Mouse (Mus musculus): ENCODE measurements around the gene Nfib. TPM values are rescaled to one million over a fixed set of nuclear protein-coding genes. Genes with fewer than 3 reads are reported as not detected.
"Not testable (repeated sequence)": the region's sequence is repeated elsewhere in the genome, so short reads cannot be mapped to it uniquely, and the experiment has no call there.

The Nfib gene
- polyA plus RNA-seq, 1 experiment from 2014 or later, result 204 TPM

DNA sequence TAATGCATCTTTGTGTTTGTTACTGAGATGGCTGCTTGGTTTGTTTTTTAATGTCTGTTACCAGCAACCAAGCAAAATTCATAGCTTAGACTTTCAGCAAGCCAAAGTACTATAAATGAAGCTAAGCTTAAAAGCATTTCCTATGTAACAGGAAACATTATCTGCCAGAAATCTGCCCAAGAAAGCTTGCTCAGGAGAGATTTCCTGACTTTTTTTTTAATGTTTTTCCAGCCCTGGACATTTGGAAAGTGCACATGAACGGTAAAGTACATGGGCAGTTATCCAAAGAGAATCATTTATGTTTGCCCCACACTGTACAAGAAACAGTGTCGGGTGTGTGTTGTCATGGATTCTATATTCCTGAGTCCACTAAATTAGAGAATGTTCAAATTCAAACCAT, 429.6 kb downstream of the Nfib start:
- no peak overlapping the region for H3K4me2 ChIP-seq
- H3K4me1 ChIP-seq, result peaks cover 13% of the 10 kb centered on the region; the same call in 1 of the 2 replicates
- H3K27me3 ChIP-seq, result no peaks in the 10 kb centered on the region
- no peak for ATAC-seq
- no peak overlapping the region for H3K4me3 ChIP-seq
- no peak overlapping the region for H3K27ac ChIP-seq
- WGBS, result 85% methylated on average over 2 of the region's 2 CpGs
- H3K9ac ChIP-seq, result no peak overlapping the region
- no peaks in the 10 kb centered on the region for H3K9me3 ChIP-seq (replicated peaks)
- H3K36me3 ChIP-seq (ENCODE audit: poor library complexity, severe bottlenecking), result no peaks in the 10 kb centered on the region

DNA sequence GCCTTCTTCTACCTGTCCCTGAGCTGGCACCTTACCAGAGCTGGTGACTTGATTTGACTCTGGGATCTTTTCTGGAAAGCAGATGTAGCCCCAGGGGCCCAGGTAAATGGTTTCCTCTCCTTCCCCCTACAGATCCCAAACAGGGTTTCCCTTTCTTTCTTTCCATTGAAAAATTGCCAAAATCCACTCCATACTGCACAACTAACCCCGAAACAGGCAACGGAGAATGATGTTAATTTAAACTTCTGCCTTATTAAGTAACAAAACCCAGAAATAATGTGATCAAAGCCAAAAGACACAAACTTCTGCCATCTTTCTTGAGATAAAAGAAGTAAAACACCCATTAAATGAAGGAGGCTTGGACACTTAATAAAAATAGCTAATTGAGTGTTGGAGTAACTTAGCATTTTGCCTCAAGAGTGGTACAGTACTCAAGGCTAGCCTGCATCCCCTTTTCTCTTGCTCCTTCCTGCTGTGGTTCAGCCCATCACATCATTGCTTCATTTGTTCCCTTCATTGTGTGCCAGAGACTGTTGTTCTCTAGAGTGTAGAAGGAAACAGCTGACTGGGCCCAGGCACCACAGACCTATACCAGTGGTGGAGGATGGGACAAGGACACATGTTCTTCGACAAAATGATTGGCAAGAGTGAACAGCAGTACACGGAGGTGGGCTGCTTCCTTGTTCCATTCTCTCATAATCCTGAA, 432.3 kb downstream of the Nfib start:
- Histone ChIP-seq H3K9me3 (replicated peaks) (no peaks in the 10 kb centered on the region), H3K27ac (no peak overlapping the region), H3K9ac (no peak overlapping the region), H3K4me3 (no peak overlapping the region), H3K27me3 (no peaks in the 10 kb centered on the region), H3K4me1 (peaks cover 16% of the 10 kb centered on the region; the same call in 1 of the 2 replicates), H3K4me2 (no peak overlapping the region), H3K36me3 (ENCODE audit: poor library complexity, severe bottlenecking) (no peaks in the 10 kb centered on the region)
- ATAC-seq, result no peak
- 77% methylated on average over 4 of the region's 4 CpGs for WGBS

DNA sequence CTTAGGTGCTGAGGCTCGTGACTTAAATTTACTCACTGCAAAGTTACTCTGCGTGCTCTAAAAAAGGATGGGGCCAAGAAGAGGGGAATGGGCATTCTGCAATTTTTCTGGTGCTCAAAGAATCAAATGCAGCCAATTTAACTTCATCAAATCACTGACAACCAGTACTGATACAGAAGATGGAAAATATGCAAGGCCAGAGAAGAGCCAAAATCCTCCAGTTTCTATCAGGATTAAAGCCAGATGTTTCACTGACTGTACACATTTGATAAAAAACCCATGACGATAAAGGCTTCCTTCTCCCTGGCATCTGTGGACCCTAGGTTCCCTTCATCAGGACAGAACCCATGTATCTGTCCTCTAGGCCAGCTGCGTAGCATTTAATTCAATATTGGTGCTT, 433.5 kb downstream of the Nfib start:
- Histone ChIP-seq H3K4me1 (peaks cover 17% of the 10 kb centered on the region; the same call in 1 of the 2 replicates), H3K27ac (no peak overlapping the region), H3K9ac (no peak overlapping the region), H3K9me3 (replicated peaks) (no peaks in the 10 kb centered on the region), H3K4me3 (no peak overlapping the region), H3K36me3 (ENCODE audit: poor library complexity, severe bottlenecking) (no peaks in the 10 kb centered on the region), H3K4me2 (no peak overlapping the region), H3K27me3 (no peaks in the 10 kb centered on the region)
- WGBS, result 57% methylated on average over 4 of the region's 4 CpGs
- no peak for ATAC-seq

DNA sequence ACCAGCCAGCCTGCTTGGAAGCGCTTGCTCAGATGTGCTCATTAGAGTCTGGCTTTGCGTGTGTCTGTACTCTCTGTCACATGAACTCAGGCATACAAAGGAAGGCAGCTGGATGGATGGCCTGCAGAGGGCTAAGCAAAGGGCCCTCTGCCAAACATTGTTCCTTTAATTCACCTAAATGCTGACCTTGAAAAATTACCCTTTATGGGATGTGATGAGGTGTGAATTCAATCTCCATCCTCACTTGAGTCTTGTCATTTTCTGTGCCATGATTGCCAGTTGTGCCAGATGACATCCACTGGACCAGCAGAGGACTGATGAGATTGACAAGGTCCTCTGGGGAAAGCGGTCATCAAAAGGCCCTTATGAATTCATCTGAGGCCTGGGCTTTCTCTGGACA, 434.0 kb downstream of the Nfib start:
- WGBS, result 52% methylated on average over 3 of the region's 3 CpGs
- H3K4me2 ChIP-seq, result no peak overlapping the region
- H3K9me3 ChIP-seq (replicated peaks), result no peaks in the 10 kb centered on the region
- peak; percentile 57; the same call in 1 of the 2 replicates for ATAC-seq
- H3K27me3 ChIP-seq, result no peaks in the 10 kb centered on the region
- no peak overlapping the region for H3K9ac ChIP-seq
- no peak overlapping the region for H3K4me3 ChIP-seq
- H3K4me1 ChIP-seq, result peaks cover 17% of the 10 kb centered on the region; the same call in 1 of the 2 replicates
- H3K36me3 ChIP-seq (ENCODE audit: poor library complexity, severe bottlenecking), result no peaks in the 10 kb centered on the region
- peak overlapping the region; percentile 45 for H3K27ac ChIP-seq

DNA sequence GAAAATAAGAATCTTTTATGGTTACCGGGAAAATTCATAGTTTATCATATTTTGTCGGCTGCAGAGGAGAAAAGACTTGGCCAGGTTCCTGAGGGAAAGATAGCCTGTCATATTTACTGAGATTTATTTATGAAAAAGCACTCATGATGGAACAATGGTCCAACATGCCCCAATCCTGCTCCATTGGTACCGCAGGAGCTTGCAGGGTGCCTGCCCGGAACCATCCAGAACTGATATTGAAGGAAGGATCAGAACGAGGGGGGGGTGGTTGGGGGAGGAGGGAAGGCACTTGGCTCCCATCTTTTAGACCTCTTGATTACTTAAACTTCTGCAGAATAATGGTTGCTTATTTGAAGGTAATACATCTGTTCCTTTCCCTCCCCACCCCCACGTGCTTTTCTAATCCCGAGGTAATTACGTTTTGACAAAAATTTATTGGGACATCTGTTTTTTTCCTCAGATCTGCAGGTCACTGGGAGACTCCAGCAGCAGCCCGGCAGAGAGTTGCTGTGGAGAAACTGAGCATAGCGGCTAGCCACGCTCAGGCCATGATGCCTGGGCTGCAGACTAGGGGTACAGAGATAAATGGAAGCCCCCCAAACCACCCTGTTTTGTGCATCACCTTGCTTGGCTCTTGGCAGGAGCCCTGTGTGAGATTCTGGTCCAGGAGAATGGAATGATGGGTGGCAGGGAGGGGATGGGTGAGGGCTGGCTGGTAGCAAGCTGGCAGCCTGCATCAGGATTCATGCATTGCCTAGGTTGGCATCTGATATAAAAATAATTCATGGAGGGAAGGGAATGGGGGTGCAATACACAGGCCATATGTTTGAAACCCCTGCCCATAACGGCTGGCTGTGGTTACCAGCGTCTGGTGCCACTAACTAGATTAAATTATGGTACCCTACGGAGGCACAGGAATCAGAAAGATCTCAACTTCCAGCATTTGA, 437.4 kb downstream of the Nfib start:
- Histone ChIP-seq H3K36me3 (ENCODE audit: poor library complexity, severe bottlenecking) (no peaks in the 10 kb centered on the region), H3K27me3 (no peaks in the 10 kb centered on the region), H3K4me2 (no peak overlapping the region), H3K4me3 (no peak overlapping the region), H3K27ac (peak overlapping the region; percentile 54; the same call in 1 of the 2 replicates), H3K9ac (no peak overlapping the region), H3K9me3 (replicated peaks) (no peaks in the 10 kb centered on the region), H3K4me1 (peaks cover 17% of the 10 kb centered on the region; the same call in 1 of the 2 replicates)
- 0 out of 2 replicates have a peak, but pooled peaks have one; percentile 55 for ATAC-seq
- 79% methylated on average over 14 of the region's 14 CpGs for WGBS

DNA sequence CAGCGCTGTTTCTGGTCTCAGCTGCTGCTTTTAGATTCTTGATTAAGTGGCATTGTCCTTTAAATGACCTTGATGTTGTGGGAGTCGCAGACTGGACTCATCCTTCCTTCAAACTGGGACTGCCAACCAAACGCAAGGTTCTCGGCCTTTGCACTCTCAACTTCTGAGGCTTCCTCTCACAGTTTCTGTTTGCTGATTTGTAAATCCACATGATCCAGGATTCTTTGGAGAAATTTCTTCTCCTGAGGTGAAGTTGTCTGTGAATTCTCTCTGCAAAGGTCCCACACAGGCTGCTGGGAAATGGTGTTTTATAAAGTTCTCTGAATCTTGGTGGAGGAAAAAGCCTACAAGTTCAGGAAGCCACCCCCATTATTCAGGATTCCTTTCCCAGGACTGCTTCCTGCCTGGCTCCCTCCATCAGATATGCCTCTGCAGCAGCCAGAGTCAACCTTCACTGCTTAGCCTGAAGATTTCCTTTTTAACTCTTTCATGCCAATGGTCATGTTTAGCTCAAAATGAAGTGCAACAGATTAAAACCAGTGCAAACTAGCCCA, 439.4 kb downstream of the Nfib start:
- Histone ChIP-seq H3K9ac (no peak overlapping the region), H3K27me3 (no peaks in the 10 kb centered on the region), H3K9me3 (replicated peaks) (no peaks in the 10 kb centered on the region), H3K4me1 (0 out of 2 replicates have a peak, but pooled peaks cover 5% of the 10 kb centered on the region), H3K4me3 (no peak overlapping the region), H3K27ac (no peak overlapping the region), H3K4me2 (no peak overlapping the region), H3K36me3 (ENCODE audit: poor library complexity, severe bottlenecking) (no peaks in the 10 kb centered on the region)
- WGBS, result 61% methylated on average over 4 of the region's 4 CpGs
- no peak for ATAC-seq

DNA sequence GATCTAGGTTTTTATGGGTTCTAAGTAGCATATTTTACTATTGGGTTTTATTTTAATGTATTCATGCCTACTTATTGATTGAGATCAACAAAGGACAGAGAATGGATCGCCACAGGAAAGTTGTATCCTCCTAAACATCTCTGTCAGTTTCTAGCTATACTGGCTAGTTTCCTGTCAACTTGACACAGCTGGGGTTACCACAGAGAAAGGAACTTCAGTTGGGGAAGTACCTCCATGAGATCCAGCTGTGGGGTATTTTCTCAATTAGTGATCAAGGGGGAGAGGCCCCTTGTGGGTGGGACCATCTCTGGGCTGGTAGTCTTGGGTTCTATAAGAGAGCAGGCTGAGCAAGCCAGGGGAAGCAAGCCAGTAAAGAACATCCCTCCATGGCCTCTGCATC, 447.0 kb downstream of the Nfib start:
- H3K4me2 ChIP-seq; H3K4me3 ChIP-seq; ATAC-seq; H3K9ac ChIP-seq; H3K9me3 ChIP-seq (replicated peaks); H3K27me3 ChIP-seq; H3K4me1 ChIP-seq; H3K27ac ChIP-seq; H3K36me3 ChIP-seq (ENCODE audit: poor library complexity, severe bottlenecking): not testable (repeated sequence)
- WGBS, result 97% methylated on average over 1 of the region's 1 CpGs

DNA sequence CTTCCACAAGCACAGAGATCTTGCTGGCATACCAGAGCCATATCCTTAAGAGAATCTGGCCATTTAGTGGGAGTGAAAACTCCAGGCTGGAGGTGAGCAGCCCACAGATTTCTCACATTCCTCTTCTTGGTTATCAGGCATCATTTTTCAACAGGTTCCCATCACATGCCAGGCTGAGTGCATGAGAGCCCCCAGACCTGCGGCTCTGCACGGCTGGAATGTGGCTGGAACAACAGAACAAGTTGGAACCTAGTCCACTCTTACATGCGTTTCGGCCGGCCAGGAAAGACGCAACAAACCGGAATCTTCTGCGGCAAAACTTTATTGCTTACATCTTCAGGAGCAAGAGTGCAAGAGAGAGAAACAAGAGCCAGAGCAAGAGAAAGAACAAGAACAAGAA, 453.5 kb downstream of the Nfib start:
- H3K27ac ChIP-seq, result no peak overlapping the region
- 95% methylated on average over 8 of the region's 8 CpGs for WGBS
- H3K4me1 ChIP-seq, result no peaks in the 10 kb centered on the region
- no peaks in the 10 kb centered on the region for H3K27me3 ChIP-seq
- no peaks in the 10 kb centered on the region for H3K36me3 ChIP-seq (ENCODE audit: poor library complexity, severe bottlenecking)
- H3K4me3 ChIP-seq, result no peak overlapping the region
- H3K9ac ChIP-seq, result no peak overlapping the region
- ATAC-seq, result no peak
- H3K9me3 ChIP-seq (replicated peaks), result no peaks in the 10 kb centered on the region
- H3K4me2 ChIP-seq, result no peak overlapping the region

DNA sequence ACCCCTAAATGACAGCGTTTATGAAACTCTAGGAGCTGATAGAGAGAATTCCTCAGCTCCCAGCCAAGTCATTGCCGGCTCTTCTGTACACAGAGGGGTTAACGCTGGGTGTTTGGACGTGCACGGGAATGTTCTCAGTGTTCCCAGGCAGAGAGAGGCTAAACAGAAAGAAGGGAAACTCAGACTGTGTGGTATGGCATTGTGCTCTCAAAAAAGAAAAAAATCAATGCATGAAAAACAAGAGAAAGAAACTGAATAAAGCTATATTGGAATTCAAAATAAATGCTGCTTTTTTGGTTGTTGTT, 455.2 kb downstream of the Nfib start:
- no peak overlapping the region for H3K9ac ChIP-seq
- no peak overlapping the region for H3K4me2 ChIP-seq
- no peaks in the 10 kb centered on the region for H3K4me1 ChIP-seq
- 41% methylated on average over 5 of the region's 5 CpGs for WGBS
- no peak overlapping the region for H3K4me3 ChIP-seq
- no peaks in the 10 kb centered on the region for H3K27me3 ChIP-seq
- no peaks in the 10 kb centered on the region for H3K36me3 ChIP-seq (ENCODE audit: poor library complexity, severe bottlenecking)
- ATAC-seq, result no peak
- H3K27ac ChIP-seq, result no peak overlapping the region
- no peaks in the 10 kb centered on the region for H3K9me3 ChIP-seq (replicated peaks)

DNA sequence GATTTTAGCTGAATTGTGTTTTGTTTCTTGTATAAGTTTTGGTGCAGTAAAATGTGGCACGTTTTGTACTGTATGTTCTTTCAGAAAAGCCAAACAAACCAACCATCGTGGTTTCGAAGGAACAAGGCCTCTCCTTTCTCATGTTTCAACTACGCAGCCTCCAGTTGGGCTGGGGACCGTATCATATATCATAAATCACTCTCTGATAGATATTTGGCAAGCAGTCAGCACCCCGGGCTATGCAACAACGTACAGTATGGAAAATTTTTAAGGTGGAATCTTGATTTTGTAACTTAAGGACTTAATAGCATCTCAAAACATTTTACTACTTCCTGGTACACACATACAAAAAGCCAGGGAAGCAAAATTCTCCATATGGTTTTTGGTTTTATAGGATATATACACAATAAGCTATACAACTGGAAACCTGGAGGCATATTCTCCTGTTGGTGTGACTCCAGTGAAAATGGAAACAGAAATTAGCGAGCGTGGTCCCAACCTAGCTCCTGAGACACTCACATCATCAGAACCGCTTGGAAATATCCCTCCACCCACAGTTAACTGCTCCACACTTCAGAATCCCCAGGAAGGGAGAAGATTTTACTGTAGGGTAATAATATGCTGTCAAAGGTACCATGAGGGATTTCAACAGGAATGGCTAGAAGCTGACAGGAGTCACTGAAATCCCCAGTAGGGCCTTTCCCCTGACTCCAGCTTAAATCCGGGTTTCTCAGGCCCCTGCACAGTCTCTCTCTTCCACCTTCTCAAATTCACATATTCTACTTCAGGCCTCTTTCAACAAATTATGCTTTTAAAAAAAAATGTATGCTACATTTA, 455.8 kb downstream of the Nfib start:
- H3K9me3 ChIP-seq (replicated peaks), result no peaks in the 10 kb centered on the region
- no peak for ATAC-seq
- H3K4me2 ChIP-seq, result no peak overlapping the region
- no peaks in the 10 kb centered on the region for H3K36me3 ChIP-seq (ENCODE audit: poor library complexity, severe bottlenecking)
- H3K9ac ChIP-seq, result no peak overlapping the region
- no peak overlapping the region for H3K27ac ChIP-seq
- no peaks in the 10 kb centered on the region for H3K27me3 ChIP-seq
- H3K4me1 ChIP-seq, result no peaks in the 10 kb centered on the region
- H3K4me3 ChIP-seq, result no peak overlapping the region
- 81% methylated on average over 11 of the region's 11 CpGs for WGBS

DNA sequence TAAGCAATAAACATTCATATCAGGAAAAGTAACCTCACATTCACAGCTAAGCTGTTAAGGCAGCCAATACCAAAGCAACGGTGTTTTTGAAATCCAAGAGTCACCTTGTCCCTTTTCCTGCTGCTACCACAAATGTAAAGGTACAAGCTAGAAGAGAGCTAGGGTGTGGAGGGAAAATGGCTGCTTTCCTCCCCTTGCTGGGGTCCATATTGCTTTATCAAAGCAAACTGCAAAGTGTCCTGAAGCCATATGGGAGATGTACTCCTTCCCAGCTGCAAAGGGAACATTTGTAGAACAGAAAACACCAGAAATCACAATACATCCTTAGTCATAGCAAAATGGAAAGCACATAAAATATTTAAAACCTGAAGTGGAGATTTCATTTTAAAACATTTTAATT, 456.6 kb downstream of the Nfib start:
- Histone ChIP-seq H3K9ac (no peak overlapping the region), H3K4me3 (no peak overlapping the region), H3K4me2 (no peak overlapping the region), H3K27me3 (no peaks in the 10 kb centered on the region), H3K27ac (no peak overlapping the region), H3K4me1 (no peaks in the 10 kb centered on the region), H3K9me3 (replicated peaks) (no peaks in the 10 kb centered on the region), H3K36me3 (ENCODE audit: poor library complexity, severe bottlenecking) (no peaks in the 10 kb centered on the region)
- 86% methylated on average over 1 of the region's 1 CpGs for WGBS
- ATAC-seq, result no peak
